ENCODE assay signal across 8 mouse cellular contexts in genomic region chr12:80083937-80084336, GRCm38 (mm10). TPM values are rescaled to one million over a fixed set of nuclear protein-coding genes. Genes with fewer than 3 reads are reported as not detected.
DNase-seq lines count a peak whose midpoint lies in the region; ATAC-seq and TF ChIP-seq lines count a peak whose summit lies in the region.

No protein-coding gene starts in this region.

- no peak overlapping the region for H3K4me2 ChIP-seq in lung, postnatal 0 days (replicated peaks; ENCODE audit: low read depth, low read length)

- peak overlapping the region; percentile 15 for H3K9ac ChIP-seq in MEL (ENCODE audit: control insufficient read depth, low read depth, low read length, poor library complexity, severe bottlenecking)
- no peak overlapping the region for H3K9ac ChIP-seq in heart, adult 2 months (ENCODE audit: low read depth, low read length)
- H3K9ac ChIP-seq in lung, postnatal 0 days (replicated peaks; ENCODE audit: low read depth), result no peak overlapping the region

- no peak; a peak in 1 of 4 replicates for TF ChIP-seq POLR2A in MEL (IDR thresholded peaks at IDR 0.05; ENCODE audit: control insufficient read depth in 1 of 2, insufficient read depth in 1 of 2, low read depth in 1 of 2, low read length in 2 of 2, poor library complexity in 1 of 2)
- TF ChIP-seq POLR2A in bone marrow, adult 2 months (IDR thresholded peaks at IDR 0.05; ENCODE audit: borderline replicate concordance, control insufficient read depth, low read depth, low read length), result no peak
- peak; percentile 74 for TF ChIP-seq POLR2A in heart, adult 2 months (IDR thresholded peaks at IDR 0.05; ENCODE audit: insufficient read depth, low read depth, low read length)

- TF ChIP-seq EP300 in MEL (IDR thresholded peaks at IDR 0.05; ENCODE audit: low read depth in 1 of 2, low read length in 2 of 2), result peak; percentile 61 to 81
- TF ChIP-seq EP300 in heart, adult 2 months (IDR thresholded peaks at IDR 0.05; ENCODE audit: insufficient read depth, low read depth, low read length), result peak; percentile 89
- TF ChIP-seq EP300 in lung, postnatal 0 days (IDR thresholded peaks at IDR 0.05), result peak; percentile 84

- DNase-seq in MEL (ENCODE audit: low read depth, low spot score), result peak; percentile 80
- peak; percentile 84 to 90 for DNase-seq in heart, adult 2 months
- DNase-seq in kidney, adult 9 months, result peak; percentile 85
- DNase-seq in lung, postnatal 0 days (ENCODE audit: low spot score), result peak; percentile 90
- DNase-seq in yolk sac, embryonic 10.5 days (ENCODE audit: low spot score), result peak; percentile 92
- DNase-seq in layer of hippocampus, postnatal 14 days (ENCODE audit: low spot score in 2 of 2), result no peak
- no peak for DNase-seq in thymus, postnatal 10 days (ENCODE audit: low spot score in 2 of 2)

- peak; percentile 92 for ATAC-seq in lung, postnatal 0 days

- peak overlapping the region; percentile 79 for H3K27ac ChIP-seq in MEL (ENCODE audit: control insufficient read depth, low read depth, low read length)
- peak overlapping the region; percentile 56 for H3K27ac ChIP-seq in bone marrow, adult 2 months (ENCODE audit: control insufficient read depth, insufficient read depth, low read depth, low read length, poor library complexity)
- peak overlapping the region; percentile 95 for H3K27ac ChIP-seq in heart, adult 2 months
- H3K27ac ChIP-seq in lung, postnatal 0 days (ENCODE audit: low read length), result peak overlapping the region; percentile 58

- no peaks in the 10 kb centered on the region for H3K9me3 ChIP-seq in MEL (replicated peaks; ENCODE audit: insufficient read depth, low read length)
- H3K9me3 ChIP-seq in lung, postnatal 0 days (ENCODE audit: low read length), result no peaks in the 10 kb centered on the region

- 25% methylated on average over 3 of the region's 3 CpGs for WGBS in bone marrow, adult 2 months
- 9% methylated on average over 3 of the region's 3 CpGs for WGBS in heart, adult 2 months
- 12% methylated on average over 3 of the region's 3 CpGs for WGBS in lung, postnatal 0 days

- TF ChIP-seq RAD21 in MEL (IDR thresholded peaks at IDR 0.05; ENCODE audit: low read depth, low read length), result no peak

- 0 out of 4 replicates have a peak overlapping the region, but pooled peaks of 1 of the 2 experiments have one; percentile 1 for H3K4me3 ChIP-seq in MEL (ENCODE audit: control insufficient read depth in 1 of 2, insufficient read depth in 1 of 2, low read depth in 2 of 2, low read length in 2 of 2)
- no peak overlapping the region for H3K4me3 ChIP-seq in bone marrow, adult 2 months (replicated peaks; ENCODE audit: control insufficient read depth, low read depth, low read length)
- H3K4me3 ChIP-seq in heart, adult 2 months, result no peak overlapping the region
- no peak overlapping the region for H3K4me3 ChIP-seq in lung, postnatal 0 days (ENCODE audit: low read depth, low read length)

- no peak for TF ChIP-seq CTCF in MEL (IDR thresholded peaks at IDR 0.05 in 2 of 3, conservative IDR thresholded peaks at IDR 0.05 in 1 of 3; ENCODE audit: control insufficient read depth in 1 of 3, insufficient read depth in 1 of 3, low read depth in 2 of 3, low read length in 3 of 3, poor library complexity in 1 of 3, severe bottlenecking in 1 of 3)
- no peak for TF ChIP-seq CTCF in bone marrow, adult 2 months (IDR thresholded peaks at IDR 0.05; ENCODE audit: control insufficient read depth, insufficient read depth, low read length)
- TF ChIP-seq CTCF in heart, adult 2 months (IDR thresholded peaks at IDR 0.05), result no peak
- TF ChIP-seq CTCF in lung, postnatal 0 days (IDR thresholded peaks at IDR 0.05), result peak; percentile 6; the same call in 1 of the 2 replicates

- no peaks in the 10 kb centered on the region for H3K79me2 ChIP-seq in MEL (ENCODE audit: control insufficient read depth, insufficient read depth, low read length, poor library complexity)
- H3K79me2 ChIP-seq in heart, adult 2 months (replicated peaks; ENCODE audit: control insufficient read depth, insufficient read depth, low read length), result no peaks in the 10 kb centered on the region

- peaks cover 0 to 29% of the 10 kb centered on the region in 2 experiments; a peak in 2 of 4 replicates for H3K36me3 ChIP-seq in MEL (ENCODE audit: control insufficient read depth in 1 of 2, insufficient read depth in 2 of 2, low read length in 2 of 2)
- H3K36me3 ChIP-seq in heart, adult 2 months (ENCODE audit: control insufficient read depth, insufficient read depth, low read length), result peaks cover 7% of the 10 kb centered on the region
- H3K36me3 ChIP-seq in lung, postnatal 0 days (ENCODE audit: insufficient read depth, low read length), result no peaks in the 10 kb centered on the region

- H3K27me3 ChIP-seq in MEL (ENCODE audit: control insufficient read depth in 1 of 2, insufficient read depth in 2 of 2, low read length in 2 of 2), result no peaks in the 10 kb centered on the region
- no peaks in the 10 kb centered on the region for H3K27me3 ChIP-seq in heart, adult 2 months (ENCODE audit: control insufficient read depth, insufficient read depth, low read length)
- H3K27me3 ChIP-seq in lung, postnatal 0 days (replicated peaks; ENCODE audit: insufficient read depth, low read length), result no peaks in the 10 kb centered on the region

- H3K4me1 ChIP-seq in MEL (ENCODE audit: control insufficient read depth in 1 of 2, insufficient read depth in 2 of 2, low read length in 2 of 2), result peaks cover 13 to 34% of the 10 kb centered on the region in 2 experiments
- peaks cover 5% of the 10 kb centered on the region for H3K4me1 ChIP-seq in bone marrow, adult 2 months (ENCODE audit: control insufficient read depth, insufficient read depth, low read length)
- H3K4me1 ChIP-seq in heart, adult 2 months (ENCODE audit: control insufficient read depth, insufficient read depth, low read length), result peaks cover 30% of the 10 kb centered on the region
- peaks cover 17% of the 10 kb centered on the region; the same call in 1 of the 2 replicates for H3K4me1 ChIP-seq in lung, postnatal 0 days (ENCODE audit: insufficient read depth, low read depth, low read length)

- intact Hi-C loops in heart, adult 2 months (cut with DNase I), result loop anchor here (10.0 kb wide), 1 partner anchor 59 kb away; no protein-coding TSS in a partner anchor

TF ChIP-seq in MEL, 35 proteins besides CTCF, POLR2A, EP300 and RAD21:
- no peak for TF ChIP-seq ZMIZ1 (IDR thresholded peaks at IDR 0.05; ENCODE audit: low read depth, low read length)
- no peak for TF ChIP-seq MYC (IDR thresholded peaks at IDR 0.05; ENCODE audit: low read depth, low read length)
- TF ChIP-seq SIN3A (IDR thresholded peaks at IDR 0.05; ENCODE audit: low read length), result peak; percentile 54; the same call in 1 of the 2 replicates
- no peak for TF ChIP-seq POLR2AphosphoS5 (IDR thresholded peaks at IDR 0.05; ENCODE audit: borderline replicate concordance, low read depth, low read length)
- peak; percentile 44; the same call in 1 of the 2 replicates for TF ChIP-seq TBP (IDR thresholded peaks at IDR 0.05; ENCODE audit: low read depth, low read length)
- TF ChIP-seq CHD1 (IDR thresholded peaks at IDR 0.05; ENCODE audit: low read depth, low read length), result no peak
- peak; percentile 42 for TF ChIP-seq TAL1 (IDR thresholded peaks at IDR 0.05; ENCODE audit: low read length)
- peak; percentile 70 for TF ChIP-seq TCF12 (IDR thresholded peaks at IDR 0.05; ENCODE audit: low read depth, low read length)
- no peak for TF ChIP-seq KAT2A (conservative IDR thresholded peaks at IDR 0.05; ENCODE audit: low read depth, low read length)
- TF ChIP-seq CHD2 (IDR thresholded peaks at IDR 0.05; ENCODE audit: low read length), result 0 out of 2 replicates have a peak, but pooled peaks have one; percentile 53
- peak; percentile 77 for TF ChIP-seq ETS1 (IDR thresholded peaks at IDR 0.05; ENCODE audit: low read depth, low read length)
- peak; percentile 83 for TF ChIP-seq GATA1 (IDR thresholded peaks at IDR 0.05; ENCODE audit: low read depth, low read length)
- TF ChIP-seq MAZ (IDR thresholded peaks at IDR 0.05; ENCODE audit: low read depth, low read length), result peak; percentile 32; the same call in 1 of the 2 replicates
- TF ChIP-seq MYB (IDR thresholded peaks at IDR 0.05; ENCODE audit: low read depth, low read length), result peak; percentile 39
- 0 out of 2 replicates have a peak, but pooled peaks have one; percentile 24 for TF ChIP-seq NELFE (IDR thresholded peaks at IDR 0.05; ENCODE audit: low read depth, low read length)

RNA-seq across cellular contexts. Expression of gene Zfp36l1, which starts 28.9 kb away (rescaled TPM):
- 1.2 and 1.5 TPM in 2 replicates for total RNA-seq in MEL (2012; rRNA removed)
- polyA plus RNA-seq in MEL (2012; ENCODE audit: insufficient read depth in 1 of 2, insufficient read length in 2 of 2, low read depth in 1 of 2, low replicate concordance in 2 of 2, missing spikeins in 1 of 2), result 10 to 100 TPM in 1 of 2 experiments, not detected in 1; 22.5 TPM
- polyA plus RNA-seq in bone marrow, adult 2 months (2011; ENCODE audit: insufficient read depth, insufficient read length, low replicate concordance, missing spikeins), result 20.1 and 33.6 TPM in 2 replicates
- total RNA-seq in heart, adult 2 months (2021), result 10 to 100 TPM; 74.4 to 79.4 TPM
- 43.3 and 65.0 TPM in 2 replicates for polyA plus RNA-seq in heart, adult 2 months (2012; rRNA removed)
- polyA plus RNA-seq in lung, postnatal 0 days (2015; fragmentation: Nextera tagmentation; extraction: Ambion mirVana), result 123 and 145 TPM in 2 replicates
- total RNA-seq in layer of hippocampus, postnatal 14 days (2021), result 10 to 100 TPM; 48.3 to 50.3 TPM

Comparison
In these comparisons a context has a peak if more than half of its experiments do, and no peak if none do; other contexts are left out.
1. DNase-seq: peak in MEL (single experiment), heart, adult 2 months (2 of 2), kidney, adult 9 months (single experiment), lung, postnatal 0 days (single experiment) and yolk sac, embryonic 10.5 days (single experiment); none in layer of hippocampus, postnatal 14 days (0 of 2) and thymus, postnatal 10 days (0 of 2).
2. Peak in every context shown above with its lines, with median percentiles within 50 percentile points of each other: H3K27ac ChIP-seq.